Mouse (Mus musculus) midbrain, embryonic 14.5 days (tissue): ENCODE results near the gene Samd3. TPM values are rescaled to one million over a fixed set of nuclear protein-coding genes. Genes with fewer than 3 reads are reported as not detected.

Source experiments
- ATAC-seq: fragments of 200-750 bp; cut with Nextera tagmentation; 2 replicates; pipeline ENCODE4 v1.8.0; 2017; ENCODE audit warnings: moderate number of reproducible peaks, moderate library complexity; ENCODE audit not compliant: low FRiP score, low TSS enrichment
- DNase-seq: peaks from one replicate; pipeline ENCODE4 v3.0.0-alpha.2; 2015
- H3K27ac ChIP-seq: fragments of 300-500 bp; sonication (generic); replicated peaks from 2 replicates; pipeline ENCODE4 v1.5.1; 2014; ENCODE audit warnings: mild to moderate bottlenecking, low read depth, low read length, moderate library complexity
- H3K27me3 ChIP-seq: fragments of 300-500 bp; sonication (generic); 2 replicates; pipeline ENCODE4 v1.6.1; 2014; ENCODE audit warnings: low read length, control low read depth, mixed read lengths; ENCODE audit not compliant: control insufficient read depth, insufficient read depth
- H3K36me3 ChIP-seq: fragments of 300-500 bp; sonication (generic); 2 replicates; pipeline ENCODE4 v1.6.1; 2014; ENCODE audit warnings: low read length, control low read depth; ENCODE audit not compliant: control insufficient read depth, insufficient read depth
- H3K4me1 ChIP-seq: fragments of 300-500 bp; sonication (generic); 2 replicates; pipeline ENCODE4 v1.6.1; 2014; ENCODE audit warnings: mild to moderate bottlenecking, antibody characterized with exemption, low read length, control low read depth; ENCODE audit not compliant: control insufficient read depth, insufficient read depth
- H3K4me2 ChIP-seq: fragments of 300-500 bp; sonication (generic); 2 replicates; pipeline ENCODE4 v1.6.1; 2014; ENCODE audit warnings: mild to moderate bottlenecking, low read length, moderate library complexity
- H3K4me3 ChIP-seq: fragments of 300-500 bp; sonication (generic); replicated peaks from 2 replicates; pipeline ENCODE4 v1.5.1; 2014; ENCODE audit warnings: low read depth, low read length
- H3K9ac ChIP-seq: fragments of 300-500 bp; sonication (generic); replicated peaks from 2 replicates; pipeline ENCODE4 v1.6.1; 2014; ENCODE audit warnings: mild to moderate bottlenecking, low read length, moderate library complexity
- H3K9me3 ChIP-seq: fragments of 300-500 bp; sonication (generic); 2 replicates; pipeline ENCODE4 v1.6.1; 2016; ENCODE audit warnings: low read length, control low read depth, mixed read lengths; ENCODE audit not compliant: control insufficient read depth
- WGBS: fragments of 180-500 bp; shearing (Covaris S2); extraction: QIAGEN DNeasy Blood & Tissue Kit; methylation state at CpG from one replicate; pipeline ENCODE4 v1.1.7; 2014; 5-methylcytosine and 5-hydroxymethylcytosine counted together
- polyA plus RNA-seq: library from polyadenylated mRNA; unstranded; fragments of >200 nt; fragmentation: Nextera tagmentation; extraction: Ambion mirVana; gene quantifications from 2 replicates; pipeline ENCODE4 v1.2.1, GENCODE M21; 2014

Samd3 gene
- polyA plus RNA-seq, 1 experiment from 2014 or later: 0.74 TPM

DNA sequence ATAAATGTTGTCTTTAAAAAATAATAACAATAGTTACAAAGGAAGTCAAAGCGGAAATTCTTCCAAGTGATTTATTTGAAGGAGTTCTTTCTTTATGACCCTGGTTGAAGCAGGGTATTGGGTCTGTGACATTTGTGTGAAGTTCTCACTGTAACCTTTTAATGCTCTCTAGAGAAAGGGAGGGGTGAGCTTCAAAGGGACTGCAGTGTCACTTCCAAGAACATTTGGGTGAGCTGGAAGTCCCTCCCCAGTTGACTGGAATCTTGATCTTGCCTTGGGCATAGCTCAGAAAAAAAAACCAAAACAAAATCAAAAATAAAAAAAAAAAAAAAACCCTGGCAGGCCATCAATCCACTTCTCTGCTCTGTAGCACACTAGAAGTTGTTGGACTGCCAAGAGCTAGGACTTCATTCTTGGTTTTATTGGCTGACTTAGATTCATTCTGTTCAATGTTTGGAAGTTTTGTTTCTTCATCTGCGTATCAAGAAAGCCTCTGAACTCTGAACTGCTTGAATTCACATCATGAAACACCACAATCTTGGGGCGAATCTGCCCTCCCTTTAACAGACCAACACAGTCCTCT is 2.7 kb downstream of the Samd3 start:
- 93% methylated on average over 3 of the region's 3 CpGs for WGBS
- H3K9ac ChIP-seq: no peak overlapping the region
- no peak overlapping the region for H3K4me3 ChIP-seq
- no peak for DNase-seq
- H3K27me3 ChIP-seq: no peaks in the 10 kb centered on the region
- H3K4me1 ChIP-seq: no peaks in the 10 kb centered on the region
- no peaks in the 10 kb centered on the region for H3K9me3 ChIP-seq
- H3K36me3 ChIP-seq: no peaks in the 10 kb centered on the region
- ATAC-seq: no peak
- H3K27ac ChIP-seq: no peak overlapping the region
- H3K4me2 ChIP-seq: no peak overlapping the region

DNA sequence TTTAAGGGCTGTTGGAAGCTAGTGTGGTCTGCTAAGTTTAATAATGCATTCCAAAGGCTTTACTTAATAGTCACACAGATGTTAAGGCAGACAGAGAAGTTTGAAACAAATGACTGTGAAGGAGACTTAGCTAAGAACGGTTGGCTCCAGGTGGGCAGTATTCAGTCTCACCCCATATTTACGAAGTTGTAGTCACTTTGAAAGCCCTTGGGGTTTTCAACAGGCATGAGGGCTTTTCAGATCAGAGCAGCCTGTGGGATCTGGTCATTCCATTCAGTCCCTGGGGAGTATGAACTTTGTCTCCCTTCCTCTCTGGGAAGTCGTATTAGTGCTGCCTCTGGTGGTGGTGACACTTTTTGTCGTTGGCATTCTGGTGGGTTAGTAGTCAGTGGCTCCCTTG is 9.1 kb downstream of the Samd3 start:
- 61% methylated on average over 4 of the region's 4 CpGs for WGBS
- Histone ChIP-seq H3K4me3 (no peak overlapping the region), H3K9ac (no peak overlapping the region), H3K27me3 (no peaks in the 10 kb centered on the region), H3K4me2 (no peak overlapping the region), H3K36me3 (no peaks in the 10 kb centered on the region), H3K9me3 (no peaks in the 10 kb centered on the region), H3K27ac (no peak overlapping the region), H3K4me1 (no peaks in the 10 kb centered on the region)
- DNase-seq (no peak), ATAC-seq (no peak)

DNA sequence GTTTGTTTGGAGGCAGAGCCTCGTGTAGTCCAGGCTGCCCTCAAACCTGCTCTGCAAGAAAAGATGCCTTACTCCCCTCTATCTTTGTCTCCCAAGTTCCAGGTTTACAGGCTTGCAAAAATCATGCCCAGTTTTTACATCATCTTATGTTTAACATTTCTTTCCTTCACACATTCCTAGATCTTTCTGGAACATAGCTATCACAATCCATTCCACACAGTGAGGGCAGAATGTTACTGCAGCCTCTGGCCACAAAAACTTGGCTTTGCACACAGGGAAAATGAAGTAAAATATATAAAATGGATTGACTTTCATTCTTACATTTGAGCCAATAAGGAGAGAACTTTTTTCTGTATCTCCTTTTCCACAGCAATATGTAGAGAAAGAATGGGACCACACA is 9.6 kb downstream of the Samd3 start:
- ATAC-seq (no peak), DNase-seq (no peak)
- no peaks in the 10 kb centered on the region for H3K4me1 ChIP-seq
- H3K27ac ChIP-seq: no peak overlapping the region
- H3K4me2 ChIP-seq: no peak overlapping the region
- H3K36me3 ChIP-seq: no peaks in the 10 kb centered on the region
- H3K27me3 ChIP-seq: no peaks in the 10 kb centered on the region
- no peaks in the 10 kb centered on the region for H3K9me3 ChIP-seq
- 87% methylated on average over 1 of the region's 1 CpGs for WGBS
- no peak overlapping the region for H3K4me3 ChIP-seq
- H3K9ac ChIP-seq: no peak overlapping the region

DNA sequence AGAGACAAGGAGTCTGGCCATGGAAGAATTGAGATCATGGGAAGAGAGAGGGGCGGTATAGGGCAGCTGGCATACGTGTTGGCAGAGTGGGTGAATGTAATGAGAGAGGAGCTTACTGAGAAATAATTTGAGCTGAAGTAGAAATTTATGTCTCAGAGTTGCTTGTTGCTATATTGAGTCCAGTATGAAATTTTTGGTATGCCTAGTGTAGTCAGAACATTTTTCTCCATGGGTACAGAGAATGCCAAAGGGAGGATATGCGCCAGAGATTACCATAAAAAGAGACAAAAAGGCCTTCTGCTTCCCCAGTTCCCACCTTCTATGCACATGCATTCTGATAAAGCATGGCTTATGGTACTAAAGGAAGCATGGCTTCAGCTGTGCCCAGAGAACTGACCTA is 13.7 kb downstream of the Samd3 start:
- 95% methylated on average over 3 of the region's 3 CpGs for WGBS
- DNase-seq: no peak
- Histone ChIP-seq H3K4me2 (no peak overlapping the region), H3K9ac (no peak overlapping the region), H3K27me3 (no peaks in the 10 kb centered on the region), H3K4me3 (no peak overlapping the region), H3K9me3 (no peaks in the 10 kb centered on the region), H3K27ac (no peak overlapping the region), H3K36me3 (no peaks in the 10 kb centered on the region), H3K4me1 (no peaks in the 10 kb centered on the region)
- ATAC-seq: no peak

DNA sequence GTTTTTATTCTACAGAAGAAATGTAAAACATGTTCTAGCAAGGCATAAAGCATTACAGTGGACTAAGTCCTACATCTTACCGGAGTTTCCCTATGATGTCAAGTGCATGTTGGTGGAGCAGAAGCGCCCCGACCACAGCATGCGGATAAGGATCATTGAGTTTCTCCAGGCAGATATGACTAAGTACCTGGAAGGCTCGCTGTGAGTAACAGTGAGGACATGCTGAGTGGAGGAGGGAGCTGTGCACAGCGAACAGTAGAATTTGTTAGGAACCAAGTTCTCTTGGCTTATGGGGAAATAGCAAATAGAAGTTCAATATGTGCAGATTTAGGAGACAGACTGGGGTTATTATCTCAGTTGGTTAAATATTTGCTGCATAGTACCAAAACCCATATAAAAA is 15.0 kb downstream of the Samd3 start:
- Histone ChIP-seq H3K9ac (no peak overlapping the region), H3K27me3 (no peaks in the 10 kb centered on the region), H3K4me3 (no peak overlapping the region), H3K36me3 (no peaks in the 10 kb centered on the region), H3K4me2 (no peak overlapping the region), H3K9me3 (no peaks in the 10 kb centered on the region), H3K27ac (no peak overlapping the region), H3K4me1 (no peaks in the 10 kb centered on the region)
- ATAC-seq: no peak
- 89% methylated on average over 6 of the region's 6 CpGs for WGBS
- no peak for DNase-seq

DNA sequence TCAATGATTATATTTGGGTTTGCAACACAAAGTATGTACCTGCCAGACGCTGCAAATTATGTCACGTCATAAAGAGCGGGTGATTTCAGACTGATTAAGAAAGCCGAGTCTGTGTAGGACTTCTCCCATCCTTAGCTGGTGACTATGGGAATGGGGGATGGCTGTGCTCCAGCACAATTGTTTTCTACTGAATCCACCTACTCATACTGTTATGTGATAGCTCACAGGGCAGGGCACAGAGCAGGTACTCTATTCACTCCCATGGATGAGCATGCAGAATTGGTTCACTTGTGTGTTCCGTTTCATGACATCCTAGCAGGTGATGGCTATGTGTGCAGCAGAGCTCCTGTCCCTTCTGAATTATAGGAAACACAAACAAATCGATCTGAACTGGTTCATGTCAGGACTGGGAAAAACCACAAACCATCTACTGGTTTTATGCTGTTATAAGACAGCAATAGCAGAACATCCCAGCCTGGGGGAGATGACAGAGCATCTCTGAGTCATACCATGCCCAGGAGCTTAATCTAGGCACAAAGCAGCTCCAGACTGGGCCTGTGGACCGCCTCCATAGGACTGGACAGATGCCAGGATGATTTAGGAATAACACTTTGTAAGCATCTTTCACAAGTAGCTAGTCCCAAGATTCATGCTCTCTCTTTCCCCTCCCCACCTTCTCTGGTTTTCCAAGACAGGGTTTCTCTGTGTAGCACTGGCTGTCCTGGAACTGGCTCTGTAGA is 20.1 kb downstream of the Samd3 start:
- DNase-seq (no peak), ATAC-seq (no peak)
- H3K4me1 ChIP-seq: no peaks in the 10 kb centered on the region
- no peaks in the 10 kb centered on the region for H3K36me3 ChIP-seq
- 90% methylated on average over 7 of the region's 7 CpGs for WGBS
- no peak overlapping the region for H3K27ac ChIP-seq
- H3K4me3 ChIP-seq: no peak overlapping the region
- H3K9ac ChIP-seq: no peak overlapping the region
- H3K27me3 ChIP-seq: no peaks in the 10 kb centered on the region
- no peak overlapping the region for H3K4me2 ChIP-seq
- no peaks in the 10 kb centered on the region for H3K9me3 ChIP-seq

DNA sequence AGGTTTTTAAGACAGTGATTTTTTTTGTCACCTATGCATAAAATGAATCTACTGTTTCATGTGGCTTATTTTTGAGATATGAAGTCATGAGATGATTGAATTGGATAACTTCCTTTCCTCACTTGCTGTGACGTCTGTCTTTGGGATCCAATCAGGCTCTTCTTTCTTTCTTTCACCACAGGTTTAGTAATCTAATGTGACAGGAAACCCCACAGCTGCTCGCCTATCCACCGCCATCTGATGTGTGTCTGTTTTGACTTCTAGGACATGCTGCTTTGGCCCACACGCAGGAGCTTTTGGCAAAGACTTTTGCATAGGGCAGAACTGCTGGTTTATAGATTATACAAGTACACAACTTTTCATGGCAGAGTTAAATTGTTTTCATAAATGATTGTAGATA is 30.4 kb downstream of the Samd3 start:
- no peak for ATAC-seq
- Histone ChIP-seq H3K27me3 (no peaks in the 10 kb centered on the region), H3K27ac (no peak overlapping the region), H3K4me3 (no peak overlapping the region), H3K4me1 (no peaks in the 10 kb centered on the region), H3K9me3 (no peaks in the 10 kb centered on the region), H3K36me3 (no peaks in the 10 kb centered on the region), H3K9ac (no peak overlapping the region), H3K4me2 (no peak overlapping the region)
- WGBS: 70% methylated on average over 4 of the region's 4 CpGs
- DNase-seq: no peak

DNA sequence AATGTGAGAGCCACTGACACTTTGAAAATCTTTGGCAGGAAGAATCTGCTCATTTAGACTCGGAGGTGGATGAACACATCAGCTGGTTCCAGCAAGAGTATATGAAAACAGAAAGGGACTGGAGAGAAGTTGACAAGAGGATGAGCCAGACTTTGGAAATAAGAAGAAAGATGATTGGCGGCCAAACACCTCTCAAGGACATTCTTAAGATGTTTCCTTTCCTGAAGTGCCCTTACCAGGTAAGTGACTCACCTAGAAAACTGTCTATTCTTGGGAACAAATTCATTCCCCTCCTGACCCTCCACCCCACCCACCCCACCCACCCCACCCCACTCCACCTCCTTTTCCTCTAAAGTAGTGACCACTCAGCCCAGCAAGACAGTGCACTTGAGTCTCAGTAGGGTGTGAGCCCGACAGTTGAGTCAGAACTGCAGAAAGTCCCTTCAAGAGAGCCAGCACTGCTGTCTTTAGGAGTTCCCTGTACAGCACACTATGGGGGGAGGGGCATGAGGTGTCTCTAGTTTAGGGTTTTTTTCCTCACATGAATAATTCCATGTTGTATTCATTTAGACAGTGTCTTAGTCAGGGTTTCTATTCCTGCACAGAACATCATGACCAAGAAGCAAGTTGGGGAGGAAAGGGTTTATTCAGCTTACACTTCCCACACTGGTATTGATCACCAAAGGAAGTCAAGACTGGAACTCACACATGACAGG is 34.4 kb downstream of the Samd3 start:
- no peak overlapping the region for H3K4me2 ChIP-seq
- no peak overlapping the region for H3K4me3 ChIP-seq
- H3K9me3 ChIP-seq: no peaks in the 10 kb centered on the region
- H3K36me3 ChIP-seq: no peaks in the 10 kb centered on the region
- ATAC-seq (no peak), DNase-seq (no peak)
- H3K27me3 ChIP-seq: no peaks in the 10 kb centered on the region
- WGBS: 89% methylated on average over 3 of the region's 3 CpGs
- no peak overlapping the region for H3K9ac ChIP-seq
- no peaks in the 10 kb centered on the region for H3K4me1 ChIP-seq
- no peak overlapping the region for H3K27ac ChIP-seq

DNA sequence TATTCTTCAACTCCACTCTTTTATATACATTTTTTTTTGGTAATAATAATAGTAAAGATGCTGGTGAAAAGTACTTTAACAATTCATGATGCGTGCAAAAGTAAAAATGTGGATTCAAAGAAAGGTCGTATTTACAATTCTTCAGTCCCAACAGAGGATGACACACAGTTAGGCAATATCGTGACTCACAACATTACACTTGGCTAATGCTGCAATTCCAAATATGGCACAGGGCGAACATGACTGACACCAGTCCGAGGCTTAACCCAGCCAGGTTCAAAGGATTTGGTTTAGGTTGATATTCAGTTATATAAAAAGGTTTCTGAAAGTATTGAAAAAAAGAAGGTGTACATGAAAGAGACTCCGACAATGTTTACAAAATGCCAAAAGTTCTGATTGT is 45.9 kb downstream of the Samd3 start:
- H3K9ac ChIP-seq: no peak overlapping the region
- 97% methylated on average over 6 of the region's 6 CpGs for WGBS
- H3K4me1 ChIP-seq: no peaks in the 10 kb centered on the region
- no peak overlapping the region for H3K4me3 ChIP-seq
- H3K9me3 ChIP-seq: no peaks in the 10 kb centered on the region
- ATAC-seq (no peak), DNase-seq (no peak)
- H3K27ac ChIP-seq: no peak overlapping the region
- no peak overlapping the region for H3K4me2 ChIP-seq
- H3K27me3 ChIP-seq: no peaks in the 10 kb centered on the region
- H3K36me3 ChIP-seq: peaks cover 59% of the 10 kb centered on the region
